Mouse (Mus musculus): ENCODE data around the gene Sv2b. TPM values are rescaled to one million over a fixed set of nuclear protein-coding genes. Genes with fewer than 3 reads are reported as not detected.
"Not testable (repeated sequence)": the region's sequence is repeated elsewhere in the genome, so short reads cannot be mapped to it uniquely, and the experiment has no call there.

Sv2b gene
- polyA plus RNA-seq, 1 experiment from 2014 or later, result 12.0 TPM

GRCm38 (mm10) chr7:75240754-75241507 is 68.1 kb downstream of the Sv2b start:
- H3K27ac ChIP-seq (replicated peaks), result no peak overlapping the region
- peaks cover 14% of the 10 kb centered on the region for H3K4me1 ChIP-seq (replicated peaks)
- no peaks in the 10 kb centered on the region for H3K36me3 ChIP-seq
- no peak overlapping the region for H3K4me3 ChIP-seq
- H3K27me3 ChIP-seq, result no peaks in the 10 kb centered on the region
- H3K4me2 ChIP-seq, result no peak overlapping the region
- ATAC-seq (ENCODE audit: low read depth), result no peak
- H3K9ac ChIP-seq, result no peak overlapping the region
- whole genome bisulfite sequencing, result 30% methylated on average over 8 of the region's 8 CpGs
- H3K9me3 ChIP-seq, result no peaks in the 10 kb centered on the region

GRCm38 (mm10) chr7:75236386-75236785 is 72.7 kb downstream of the Sv2b start:
- WGBS, result 89% methylated on average over 1 of the region's 1 CpGs
- Histone ChIP-seq H3K4me2 (no peak overlapping the region), H3K27me3 (no peaks in the 10 kb centered on the region), H3K4me1 (replicated peaks) (peaks cover 14% of the 10 kb centered on the region), H3K9ac (no peak overlapping the region), H3K36me3 (no peaks in the 10 kb centered on the region), H3K27ac (replicated peaks) (no peak overlapping the region), H3K9me3 (no peaks in the 10 kb centered on the region), H3K4me3 (no peak overlapping the region)
- ATAC-seq (ENCODE audit: low read depth), result no peak

- no peak for ATAC-seq (ENCODE audit: low read depth)
- H3K9ac ChIP-seq, result no peak overlapping the region
- no peaks in the 10 kb centered on the region for H3K27me3 ChIP-seq
- no peaks in the 10 kb centered on the region for H3K36me3 ChIP-seq
- H3K4me3 ChIP-seq, result no peak overlapping the region
- H3K9me3 ChIP-seq, result 0 out of 2 replicates have a peak, but pooled peaks cover 3% of the 10 kb centered on the region
- no peak overlapping the region for H3K4me2 ChIP-seq
- no peaks in the 10 kb centered on the region for H3K4me1 ChIP-seq (replicated peaks)
- no peak overlapping the region for H3K27ac ChIP-seq (replicated peaks)
- WGBS, result 93% methylated on average over 4 of the region's 4 CpGs
These were observed 84.9 kb downstream of the Sv2b start for GRCm38 (mm10) chr7:75224206-75224605.

GRCm38 (mm10) chr7:75222704-75223431 is 86.2 kb downstream of the Sv2b start:
- H3K9me3 ChIP-seq, result 0 out of 2 replicates have a peak, but pooled peaks cover 6% of the 10 kb centered on the region
- H3K4me1 ChIP-seq (replicated peaks), result no peaks in the 10 kb centered on the region
- no peak overlapping the region for H3K9ac ChIP-seq
- H3K36me3 ChIP-seq, result no peaks in the 10 kb centered on the region
- WGBS, result 80% methylated on average over 7 of the region's 7 CpGs
- H3K27ac ChIP-seq (replicated peaks), result no peak overlapping the region
- no peak overlapping the region for H3K4me3 ChIP-seq
- ATAC-seq (ENCODE audit: low read depth), result no peak
- H3K4me2 ChIP-seq, result no peak overlapping the region
- no peaks in the 10 kb centered on the region for H3K27me3 ChIP-seq

- Histone ChIP-seq H3K9ac (no peak overlapping the region), H3K9me3 (0 out of 2 replicates have a peak, but pooled peaks cover 6% of the 10 kb centered on the region), H3K27ac (replicated peaks) (no peak overlapping the region), H3K4me3 (no peak overlapping the region), H3K4me2 (no peak overlapping the region), H3K4me1 (replicated peaks) (no peaks in the 10 kb centered on the region), H3K27me3 (no peaks in the 10 kb centered on the region), H3K36me3 (no peaks in the 10 kb centered on the region)
- ATAC-seq (ENCODE audit: low read depth), result no peak
- WGBS, result 8% methylated on average over 1 of the region's 1 CpGs
These were observed 88.3 kb downstream of the Sv2b start for GRCm38 (mm10) chr7:75220786-75221185.

GRCm38 (mm10) chr7:75220296-75220695 is 88.8 kb downstream of the Sv2b start:
- Histone ChIP-seq H3K27ac (replicated peaks) (no peak overlapping the region), H3K36me3 (no peaks in the 10 kb centered on the region), H3K27me3 (no peaks in the 10 kb centered on the region), H3K9ac (no peak overlapping the region), H3K4me3 (no peak overlapping the region), H3K9me3 (0 out of 2 replicates have a peak, but pooled peaks cover 6% of the 10 kb centered on the region), H3K4me2 (no peak overlapping the region), H3K4me1 (replicated peaks) (no peaks in the 10 kb centered on the region)
- no peak for ATAC-seq (ENCODE audit: low read depth)

GRCm38 (mm10) chr7:75216180-75216579 is 92.9 kb downstream of the Sv2b start:
- Histone ChIP-seq H3K9me3 (0 out of 2 replicates have a peak, but pooled peaks cover 6% of the 10 kb centered on the region), H3K9ac (no peak overlapping the region), H3K4me2 (no peak overlapping the region), H3K27me3 (no peaks in the 10 kb centered on the region), H3K27ac (replicated peaks) (no peak overlapping the region), H3K4me3 (no peak overlapping the region), H3K36me3 (no peaks in the 10 kb centered on the region), H3K4me1 (replicated peaks) (no peaks in the 10 kb centered on the region)
- 89% methylated on average over 7 of the region's 7 CpGs for WGBS
- ATAC-seq (ENCODE audit: low read depth), result no peak

GRCm38 (mm10) chr7:75209221-75209641 is 99.8 kb downstream of the Sv2b start:
- Histone ChIP-seq H3K4me1 (replicated peaks) (peaks cover 16% of the 10 kb centered on the region), H3K4me2 (no peak overlapping the region), H3K9me3 (no peaks in the 10 kb centered on the region), H3K4me3 (no peak overlapping the region), H3K9ac (no peak overlapping the region), H3K27ac (replicated peaks) (peak overlapping the region; percentile 38; the same call in 1 of the 2 replicates), H3K36me3 (no peaks in the 10 kb centered on the region), H3K27me3 (no peaks in the 10 kb centered on the region)
- no peak for ATAC-seq (ENCODE audit: low read depth)
- 58% methylated on average over 4 of the region's 4 CpGs for WGBS

GRCm38 (mm10) chr7:75207965-75208644 is 101.0 kb downstream of the Sv2b start:
- no peaks in the 10 kb centered on the region for H3K27me3 ChIP-seq
- no peak for ATAC-seq (ENCODE audit: low read depth)
- no peaks in the 10 kb centered on the region for H3K36me3 ChIP-seq

GRCm38 (mm10) chr7:75206671-75207070 is 102.4 kb downstream of the Sv2b start:
- WGBS, result 97% methylated on average over 3 of the region's 3 CpGs
- no peak for ATAC-seq (ENCODE audit: low read depth)
- Histone ChIP-seq H3K4me2 (no peak overlapping the region), H3K9ac (no peak overlapping the region), H3K27me3 (no peaks in the 10 kb centered on the region), H3K4me1 (replicated peaks) (peaks cover 16% of the 10 kb centered on the region), H3K4me3 (no peak overlapping the region), H3K9me3 (no peaks in the 10 kb centered on the region), H3K27ac (replicated peaks) (no peak overlapping the region), H3K36me3 (no peaks in the 10 kb centered on the region)

More at GRCm38 (mm10) chr7:75207965-75208644, 101.0 kb downstream of the Sv2b start:
- Histone ChIP-seq H3K4me2 (no peak overlapping the region), H3K4me3 (no peak overlapping the region), H3K9me3 (no peaks in the 10 kb centered on the region), H3K4me1 (replicated peaks) (peaks cover 16% of the 10 kb centered on the region), H3K9ac (no peak overlapping the region), H3K27ac (replicated peaks) (no peak overlapping the region)
- WGBS, result 67% methylated on average over 3 of the region's 3 CpGs

- Histone ChIP-seq H3K4me1 (replicated peaks) (peaks cover 16% of the 10 kb centered on the region), H3K9ac (no peak overlapping the region), H3K9me3 (no peaks in the 10 kb centered on the region; the same call in 1 of the 2 replicates), H3K27me3 (no peaks in the 10 kb centered on the region), H3K4me3 (no peak overlapping the region), H3K27ac (replicated peaks) (no peak overlapping the region), H3K36me3 (no peaks in the 10 kb centered on the region), H3K4me2 (no peak overlapping the region)
- 69% methylated on average over 3 of the region's 3 CpGs for WGBS
- no peak for ATAC-seq (ENCODE audit: low read depth)
These were observed 103.7 kb downstream of the Sv2b start for GRCm38 (mm10) chr7:75205386-75205785.

GRCm38 (mm10) chr7:75194919-75195230 is 114.2 kb downstream of the Sv2b start:
- H3K9me3 ChIP-seq; H3K27me3 ChIP-seq; H3K27ac ChIP-seq (replicated peaks); H3K4me1 ChIP-seq (replicated peaks); H3K9ac ChIP-seq; H3K4me2 ChIP-seq; H3K36me3 ChIP-seq; H3K4me3 ChIP-seq: not testable (repeated sequence)
- WGBS, result 95% methylated on average over 1 of the region's 1 CpGs
- 0 out of 2 replicates have a peak, but pooled peaks have one; percentile 23 for ATAC-seq (ENCODE audit: low read depth)

All from neural tube, embryonic 13.5 days (tissue).